Mouse (Mus musculus) lung, postnatal 0 days (tissue): ENCODE results near the gene Ada. TPM values are rescaled to one million over a fixed set of nuclear protein-coding genes. Genes with fewer than 3 reads are reported as not detected.

ENCODE experiments used
- ATAC-seq: fragments of 200-750 bp; cut with Nextera tagmentation; 2 replicates; pipeline ENCODE4 v1.8.0; 2017; ENCODE audit warnings: moderate library complexity
- DNase-seq: peaks from one replicate; pipeline ENCODE4 v3.0.0-alpha.2; 2016; ENCODE audit warnings: low spot score
- H3K27ac ChIP-seq: fragments of 300-500 bp; sonication (generic); 2 replicates; pipeline ENCODE4 v1.5.1; 2014; ENCODE audit warnings: antibody characterized with exemption, mild to moderate bottlenecking, low read length, mixed read lengths
- H3K27me3 ChIP-seq: fragments of 300-500 bp; sonication (generic); replicated peaks from 2 replicates; pipeline ENCODE4 v1.6.1; 2014; ENCODE audit warnings: low read length, mixed read lengths; ENCODE audit not compliant: insufficient read depth
- H3K36me3 ChIP-seq: fragments of 300-500 bp; sonication (generic); 2 replicates; pipeline ENCODE4 v1.6.1; 2014; ENCODE audit warnings: low read length, mixed read lengths; ENCODE audit not compliant: insufficient read depth
- H3K4me1 ChIP-seq: fragments of 300-500 bp; sonication (generic); 2 replicates; pipeline ENCODE4 v1.6.1; 2014; ENCODE audit warnings: antibody characterized with exemption, low read depth, low read length, mixed read lengths; ENCODE audit not compliant: insufficient read depth
- H3K4me2 ChIP-seq: fragments of 300-500 bp; sonication (generic); replicated peaks from 2 replicates; pipeline ENCODE4 v1.6.1; 2014; ENCODE audit warnings: low read depth, mild to moderate bottlenecking, low read length, moderate library complexity, mixed read lengths
- H3K4me3 ChIP-seq: fragments of 300-500 bp; sonication (generic); 2 replicates; pipeline ENCODE4 v1.5.1; 2014; ENCODE audit warnings: low read depth, low read length
- H3K9ac ChIP-seq: fragments of 300-500 bp; sonication (generic); replicated peaks from 2 replicates; pipeline ENCODE4 v1.6.1; 2014; ENCODE audit warnings: low read depth, mild to moderate bottlenecking
- H3K9me3 ChIP-seq: fragments of 300-500 bp; sonication (generic); 2 replicates; pipeline ENCODE4 v1.6.1; 2016; ENCODE audit warnings: low read length, mixed read lengths
- CTCF ChIP-seq: IDR thresholded peaks from 2 replicates; pipeline ENCODE4 v1.5.1; 2016; ENCODE audit warnings: antibody characterized with exemption, mild to moderate bottlenecking
- EP300 ChIP-seq: IDR thresholded peaks from 2 replicates; pipeline ENCODE4 v1.6.1; 2016; ENCODE audit warnings: antibody characterized with exemption, mild to moderate bottlenecking, control low read depth
- WGBS: fragments of 180-500 bp; shearing (Covaris S2); extraction: QIAGEN DNeasy Blood & Tissue Kit; methylation state at CpG from one replicate; pipeline ENCODE4 v1.1.7; 2014; 5-methylcytosine and 5-hydroxymethylcytosine counted together
- polyA plus RNA-seq: library from polyadenylated mRNA; unstranded; fragments of >200 nt; fragmentation: Nextera tagmentation; extraction: Ambion mirVana; gene quantifications from 2 replicates; pipeline ENCODE4 v1.2.1, GENCODE M21; 2015

Ada gene
- polyA plus RNA-seq, 1 experiment from 2014 or later = 3.6 TPM

- ATAC-seq (peak; percentile 55), DNase-seq (peak; percentile 58)
- no peak overlapping the region for H3K27ac ChIP-seq
- no peak for TF ChIP-seq EP300
- TF ChIP-seq CTCF = no peak
- no peak overlapping the region for H3K9ac ChIP-seq
- H3K4me3 ChIP-seq = no peak overlapping the region
- H3K9me3 ChIP-seq = no peaks in the 10 kb centered on the region
- 38% methylated on average over 5 of the region's 5 CpGs for WGBS
- H3K4me1 ChIP-seq = no peaks in the 10 kb centered on the region
- no peak overlapping the region for H3K4me2 ChIP-seq
- H3K27me3 ChIP-seq = no peaks in the 10 kb centered on the region
- H3K36me3 ChIP-seq = no peaks in the 10 kb centered on the region
These were observed 23.2 kb downstream of the Ada start for GRCm38 (mm10) chr2:163726766-163727393.

- no peaks in the 10 kb centered on the region for H3K27me3 ChIP-seq
- no peak overlapping the region for H3K9ac ChIP-seq
- H3K4me3 ChIP-seq = no peak overlapping the region
- H3K27ac ChIP-seq = no peak overlapping the region
- H3K9me3 ChIP-seq = no peaks in the 10 kb centered on the region
- DNase-seq = no peak
- WGBS = 46% methylated on average over 7 of the region's 7 CpGs
- H3K4me2 ChIP-seq = no peak overlapping the region
- ATAC-seq = peak; percentile 32; the same call in 1 of the 2 replicates
- peaks cover 5% of the 10 kb centered on the region; the same call in 1 of the 2 replicates for H3K4me1 ChIP-seq
- no peaks in the 10 kb centered on the region for H3K36me3 ChIP-seq
- TF ChIP-seq CTCF (no peak), EP300 (no peak)
These were observed 27.5 kb downstream of the Ada start for GRCm38 (mm10) chr2:163722550-163722949.

- ATAC-seq = peak; percentile 21; the same call in 1 of the 2 replicates
- no peak overlapping the region for H3K27ac ChIP-seq
- 44% methylated on average over 4 of the region's 4 CpGs for WGBS
These were observed 30.4 kb downstream of the Ada start for GRCm38 (mm10) chr2:163719616-163720015.

GRCm38 (mm10) chr2:163718951-163719603, 31.0 kb downstream of the Ada start:
- no peak overlapping the region for H3K4me3 ChIP-seq
- no peak for TF ChIP-seq EP300
- TF ChIP-seq CTCF = peak; percentile 98
- ATAC-seq (peak; percentile 84), DNase-seq (peak; percentile 92)
- H3K4me1 ChIP-seq = peaks cover 5% of the 10 kb centered on the region; the same call in 1 of the 2 replicates
- H3K9me3 ChIP-seq = no peaks in the 10 kb centered on the region
- no peak overlapping the region for H3K27ac ChIP-seq
- 0 out of 2 replicates have a peak overlapping the region, but pooled peaks have one; percentile 1 for H3K4me2 ChIP-seq
- WGBS = 32% methylated on average over 9 of the region's 9 CpGs
- no peaks in the 10 kb centered on the region for H3K27me3 ChIP-seq
- no peak overlapping the region for H3K9ac ChIP-seq
- H3K36me3 ChIP-seq = no peaks in the 10 kb centered on the region

More at GRCm38 (mm10) chr2:163719616-163720015, 30.4 kb downstream of the Ada start:
- Histone ChIP-seq H3K9ac (no peak overlapping the region), H3K4me2 (no peak overlapping the region), H3K4me3 (no peak overlapping the region), H3K27me3 (no peaks in the 10 kb centered on the region), H3K4me1 (peaks cover 5% of the 10 kb centered on the region; the same call in 1 of the 2 replicates), H3K9me3 (no peaks in the 10 kb centered on the region), H3K36me3 (no peaks in the 10 kb centered on the region)
- no peak for TF ChIP-seq EP300
- TF ChIP-seq CTCF = no peak
- DNase-seq = no peak

GRCm38 (mm10) chr2:163718526-163718925, 31.5 kb downstream of the Ada start:
- TF ChIP-seq EP300 (no peak), CTCF (no peak)
- no peak overlapping the region for H3K4me2 ChIP-seq
- H3K4me1 ChIP-seq = peaks cover 5% of the 10 kb centered on the region; the same call in 1 of the 2 replicates
- H3K9me3 ChIP-seq = no peaks in the 10 kb centered on the region
- ATAC-seq (no peak), DNase-seq (no peak)
- no peaks in the 10 kb centered on the region for H3K36me3 ChIP-seq
- 20% methylated on average over 2 of the region's 2 CpGs for WGBS
- H3K4me3 ChIP-seq = no peak overlapping the region
- no peak overlapping the region for H3K27ac ChIP-seq
- H3K27me3 ChIP-seq = no peaks in the 10 kb centered on the region
- no peak overlapping the region for H3K9ac ChIP-seq

- DNase-seq (no peak), ATAC-seq (no peak)
- no peak overlapping the region for H3K4me3 ChIP-seq
- no peak for TF ChIP-seq CTCF
- no peak for TF ChIP-seq EP300
- 34% methylated on average over 6 of the region's 6 CpGs for WGBS
- H3K9ac ChIP-seq = no peak overlapping the region
- no peaks in the 10 kb centered on the region for H3K27me3 ChIP-seq
- H3K36me3 ChIP-seq = no peaks in the 10 kb centered on the region
- peaks cover 5% of the 10 kb centered on the region; the same call in 1 of the 2 replicates for H3K4me1 ChIP-seq
- no peaks in the 10 kb centered on the region for H3K9me3 ChIP-seq
- H3K4me2 ChIP-seq = no peak overlapping the region
- H3K27ac ChIP-seq = no peak overlapping the region
These were observed 33.2 kb downstream of the Ada start for GRCm38 (mm10) chr2:163716853-163717252.
